Mouse (Mus musculus): ENCODE measurements around the gene Ror2. TPM values are rescaled to one million over a fixed set of nuclear protein-coding genes. Genes with fewer than 3 reads are reported as not detected.

Ror2 gene
- polyA plus RNA-seq, 1 experiment from 2014 or later: 25.8 TPM

DNA sequence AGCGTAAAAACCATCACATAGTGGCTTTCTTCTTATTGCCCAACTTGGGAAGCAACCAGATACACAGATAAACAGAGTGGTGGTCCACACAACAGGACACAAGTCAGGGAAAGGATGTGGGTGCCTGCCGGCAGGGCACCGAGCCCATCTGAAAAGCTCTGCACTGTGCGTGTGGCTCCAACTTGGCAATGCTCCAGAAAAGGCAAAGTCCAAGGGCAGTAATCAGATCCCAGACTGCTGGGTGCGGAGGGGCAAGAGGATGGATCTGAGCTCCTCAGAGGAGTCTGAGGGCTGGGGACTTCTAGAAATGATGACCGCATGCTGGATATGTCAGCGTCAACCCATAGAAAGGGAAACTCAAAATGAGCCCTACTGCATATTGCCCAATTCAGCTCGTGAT is 163.8 kb downstream of the Ror2 start:
- Histone ChIP-seq H3K36me3 (peaks cover 37% of the 10 kb centered on the region), H3K4me1 (peaks cover 18% of the 10 kb centered on the region), H3K9me3 (no peaks in the 10 kb centered on the region), H3K27me3 (ENCODE audit: insufficient read depth, poor library complexity, severe bottlenecking) (no peaks in the 10 kb centered on the region), H3K4me3 (no peak overlapping the region), H3K27ac (no peak overlapping the region)
- DNase-seq (ENCODE audit: low spot score): no peak
- 82% methylated on average over 8 of the region's 8 CpGs for WGBS

DNA sequence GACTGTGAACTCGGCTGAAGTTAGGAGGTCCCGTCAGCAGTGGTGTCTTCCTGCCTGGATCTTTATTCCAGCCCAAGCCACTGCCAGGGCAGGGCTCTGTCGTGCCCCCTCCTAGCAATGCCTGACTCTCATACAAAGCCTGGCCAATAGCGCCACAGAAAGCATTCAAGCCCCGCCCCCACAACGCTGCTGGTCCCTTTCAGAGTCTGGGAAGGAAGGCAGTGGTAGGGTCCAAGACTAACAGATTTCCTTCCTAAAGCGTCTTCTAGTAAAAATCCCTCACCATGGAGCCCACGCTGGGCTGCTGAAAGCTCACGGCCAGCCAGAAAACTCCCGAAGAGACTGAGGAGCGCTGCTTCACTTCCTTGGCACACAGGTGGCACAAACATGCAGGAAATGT is 165.0 kb downstream of the Ror2 start:
- Histone ChIP-seq H3K4me1 (peaks cover 18% of the 10 kb centered on the region), H3K9me3 (no peaks in the 10 kb centered on the region), H3K4me3 (no peak overlapping the region), H3K36me3 (peaks cover 48% of the 10 kb centered on the region), H3K27ac (0 out of 2 replicates have a peak overlapping the region, but pooled peaks have one; percentile 44), H3K27me3 (ENCODE audit: insufficient read depth, poor library complexity, severe bottlenecking) (no peaks in the 10 kb centered on the region)
- WGBS: 41% methylated on average over 11 of the region's 11 CpGs
- no peak for DNase-seq (ENCODE audit: low spot score)

DNA sequence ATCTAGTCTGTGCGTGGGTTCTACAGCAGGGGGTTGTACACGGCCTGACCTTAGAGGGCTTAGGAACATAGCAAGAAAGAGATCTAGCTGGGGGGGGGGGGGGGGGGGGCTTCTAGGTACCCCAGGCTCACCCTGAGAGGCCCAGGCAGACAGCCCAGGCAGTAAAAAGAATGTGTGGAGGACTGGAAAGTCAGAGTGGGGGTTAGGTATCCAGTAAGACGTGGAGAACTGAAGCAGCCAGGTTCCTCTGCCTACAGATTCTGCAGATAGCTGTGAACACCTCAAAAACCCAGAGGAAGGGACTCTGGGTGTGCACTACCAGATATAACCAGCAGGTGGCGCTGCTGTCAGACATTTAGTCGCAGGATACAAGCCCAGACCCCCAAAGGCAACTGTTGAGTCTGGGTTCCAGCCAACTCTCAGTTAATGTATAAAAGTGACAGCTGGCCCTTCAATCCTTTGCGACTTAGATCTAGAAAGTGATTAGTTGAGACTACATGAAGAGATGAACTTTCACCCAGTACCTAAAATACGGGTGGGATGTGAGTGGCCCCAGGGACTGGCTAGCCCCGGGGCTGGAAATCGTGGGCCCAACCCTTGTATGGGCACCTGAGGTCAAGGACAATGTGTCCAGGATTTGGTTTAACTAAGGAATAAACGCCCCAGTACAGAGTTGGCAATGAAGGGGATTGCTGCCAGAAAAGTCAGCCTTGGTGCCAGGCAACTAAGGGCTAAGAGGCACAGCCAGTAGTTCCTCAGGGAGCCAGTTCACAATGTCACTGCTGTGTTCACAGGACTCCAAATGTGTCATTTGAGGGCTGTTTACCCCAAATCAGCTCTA is 166.1 kb downstream of the Ror2 start:
- Histone ChIP-seq H3K4me1 (peaks cover 18% of the 10 kb centered on the region), H3K36me3 (peaks cover 53% of the 10 kb centered on the region), H3K4me3 (no peak overlapping the region), H3K27ac (no peak overlapping the region), H3K27me3 (ENCODE audit: insufficient read depth, poor library complexity, severe bottlenecking) (no peaks in the 10 kb centered on the region), H3K9me3 (no peaks in the 10 kb centered on the region)
- WGBS: 32% methylated on average over 10 of the region's 10 CpGs
- DNase-seq (ENCODE audit: low spot score): peak; percentile 87

DNA sequence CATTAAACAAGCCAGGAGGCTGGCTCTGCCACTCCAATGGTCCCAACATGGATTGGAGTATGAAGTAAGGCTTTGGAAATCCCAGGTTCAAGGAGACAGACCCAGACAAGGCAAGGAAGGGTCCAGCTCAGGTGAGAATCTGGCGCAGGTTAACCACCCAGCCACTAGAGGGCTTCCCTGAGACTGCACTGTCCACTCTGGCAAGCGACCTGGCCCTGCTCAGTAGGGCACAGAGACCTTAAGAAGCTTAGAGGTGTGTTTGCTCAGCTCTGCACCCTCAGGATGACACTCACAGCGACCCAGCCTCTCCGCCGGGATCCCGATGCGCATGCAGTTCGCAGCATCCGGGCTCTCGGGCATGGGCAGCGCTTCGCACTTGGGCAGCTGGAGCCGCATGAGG is 167.5 kb downstream of the Ror2 start:
- 74% methylated on average over 13 of the region's 13 CpGs for WGBS
- Histone ChIP-seq H3K4me3 (no peak overlapping the region), H3K36me3 (peaks cover 53% of the 10 kb centered on the region), H3K27ac (no peak overlapping the region), H3K4me1 (peaks cover 18% of the 10 kb centered on the region), H3K27me3 (ENCODE audit: insufficient read depth, poor library complexity, severe bottlenecking) (no peaks in the 10 kb centered on the region), H3K9me3 (no peaks in the 10 kb centered on the region)
- no peak for DNase-seq (ENCODE audit: low spot score)

DNA sequence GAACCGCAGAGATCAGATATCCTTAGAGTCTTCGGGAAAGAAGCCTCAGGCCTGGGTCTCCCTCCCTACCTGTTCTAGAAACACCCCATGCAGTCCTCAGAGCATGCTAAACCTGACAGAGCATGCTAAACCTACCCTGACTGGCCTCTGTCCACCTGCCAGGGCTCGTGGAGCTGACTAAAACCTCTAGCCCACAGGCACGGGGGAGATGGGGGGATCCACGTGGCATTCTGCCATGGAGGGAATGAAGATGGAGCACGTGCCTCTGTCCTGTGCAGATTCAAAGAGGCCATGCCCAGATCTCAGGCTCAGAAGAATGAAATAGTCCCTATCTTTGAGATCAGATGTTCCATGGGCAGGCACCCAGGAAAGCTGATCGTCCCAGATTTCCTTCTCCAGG is 168.0 kb downstream of the Ror2 start:
- Histone ChIP-seq H3K4me1 (peaks cover 18% of the 10 kb centered on the region), H3K27ac (no peak overlapping the region), H3K9me3 (no peaks in the 10 kb centered on the region), H3K36me3 (peaks cover 56% of the 10 kb centered on the region), H3K27me3 (ENCODE audit: insufficient read depth, poor library complexity, severe bottlenecking) (no peaks in the 10 kb centered on the region), H3K4me3 (no peak overlapping the region)
- 91% methylated on average over 7 of the region's 7 CpGs for WGBS
- no peak for DNase-seq (ENCODE audit: low spot score)

DNA sequence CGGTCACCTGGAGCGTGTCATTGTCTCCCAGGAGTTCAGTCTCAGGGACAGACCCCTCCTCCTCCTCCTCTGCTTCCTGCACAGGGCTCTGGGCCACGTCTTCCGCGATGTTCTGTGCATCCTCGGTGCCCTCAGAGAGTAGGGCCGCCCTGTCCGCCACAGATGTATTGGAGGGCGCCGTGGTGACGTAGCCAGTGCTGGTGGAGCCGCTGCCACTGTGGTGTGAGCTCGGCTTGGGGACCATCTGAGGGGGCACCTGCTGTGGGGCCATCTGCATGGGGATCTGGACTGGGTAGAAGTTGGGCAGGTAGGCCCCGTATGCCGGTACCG is 175.7 kb downstream of the Ror2 start:
- Histone ChIP-seq H3K27ac (no peak overlapping the region), H3K27me3 (ENCODE audit: insufficient read depth, poor library complexity, severe bottlenecking) (no peaks in the 10 kb centered on the region), H3K9me3 (no peaks in the 10 kb centered on the region), H3K4me1 (peaks cover 9% of the 10 kb centered on the region), H3K4me3 (no peak overlapping the region), H3K36me3 (peaks cover 45% of the 10 kb centered on the region)
- no peak for DNase-seq (ENCODE audit: low spot score)
- WGBS: 88% methylated on average over 16 of the region's 16 CpGs

DNA sequence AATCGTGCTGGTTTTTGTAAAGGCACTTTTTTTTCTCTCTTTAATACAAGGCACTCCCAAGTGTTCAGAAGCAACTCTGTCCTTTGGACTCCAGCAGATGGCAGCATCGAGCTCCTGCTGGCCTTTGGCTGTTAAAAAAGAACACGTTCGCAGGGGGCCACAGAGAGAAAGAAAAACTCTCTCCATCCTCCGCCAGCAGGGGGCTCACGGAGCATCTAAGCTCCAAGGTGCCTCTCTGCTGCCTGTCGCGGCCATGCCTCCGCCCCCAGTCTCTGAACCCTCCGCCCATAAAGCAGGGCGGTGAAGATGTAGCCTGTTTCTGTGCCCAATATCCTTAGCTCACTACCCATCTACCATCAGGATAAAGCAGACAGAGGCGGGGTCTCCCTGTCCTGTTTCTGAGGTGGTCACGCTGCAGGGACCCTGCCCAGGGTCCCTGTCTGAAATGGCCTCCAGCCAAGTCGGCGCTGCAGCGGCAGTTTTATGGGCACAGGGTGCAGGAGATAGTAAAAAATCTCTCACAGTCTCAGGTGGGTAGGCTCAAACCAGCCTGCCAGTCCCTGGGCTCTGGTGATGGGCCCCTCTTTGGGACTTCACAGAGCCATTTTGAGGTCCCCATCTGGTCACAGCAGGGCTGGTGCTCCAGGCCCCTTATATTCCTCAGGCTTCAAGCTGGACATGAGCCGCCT is 176.2 kb downstream of the Ror2 start:
- Histone ChIP-seq H3K4me1 (peaks cover 9% of the 10 kb centered on the region), H3K4me3 (no peak overlapping the region), H3K27ac (no peak overlapping the region; the same call in 1 of the 2 replicates), H3K36me3 (peaks cover 41% of the 10 kb centered on the region), H3K9me3 (no peaks in the 10 kb centered on the region), H3K27me3 (ENCODE audit: insufficient read depth, poor library complexity, severe bottlenecking) (no peaks in the 10 kb centered on the region)
- WGBS: 22% methylated on average over 17 of the region's 17 CpGs
- peak; percentile 94 for DNase-seq (ENCODE audit: low spot score)

DNA sequence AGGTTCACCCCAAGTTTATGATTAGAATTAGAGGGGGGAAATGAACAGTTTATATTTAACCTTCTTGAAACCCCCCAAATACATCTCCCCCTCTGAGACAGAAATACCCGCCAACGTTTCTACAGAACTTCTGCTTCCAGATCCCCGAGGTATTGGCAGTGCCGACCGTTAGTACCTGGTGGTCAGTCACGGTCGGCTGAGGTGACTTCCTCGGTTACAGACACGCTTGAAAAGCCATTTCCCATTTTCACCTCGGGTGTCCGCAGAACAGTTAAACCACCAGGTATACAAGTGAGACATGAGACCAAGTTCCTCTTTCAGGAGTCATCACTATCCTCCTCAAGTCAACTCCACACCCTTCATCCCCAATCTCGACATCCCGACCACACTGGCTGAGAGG is 179.2 kb downstream of the Ror2 start:
- Histone ChIP-seq H3K9me3 (no peaks in the 10 kb centered on the region), H3K27ac (no peak overlapping the region), H3K4me3 (no peak overlapping the region), H3K36me3 (peaks cover 23% of the 10 kb centered on the region), H3K4me1 (peaks cover 9% of the 10 kb centered on the region), H3K27me3 (ENCODE audit: insufficient read depth, poor library complexity, severe bottlenecking) (no peaks in the 10 kb centered on the region)
- no peak for DNase-seq (ENCODE audit: low spot score)
- WGBS: 84% methylated on average over 13 of the region's 13 CpGs

DNA sequence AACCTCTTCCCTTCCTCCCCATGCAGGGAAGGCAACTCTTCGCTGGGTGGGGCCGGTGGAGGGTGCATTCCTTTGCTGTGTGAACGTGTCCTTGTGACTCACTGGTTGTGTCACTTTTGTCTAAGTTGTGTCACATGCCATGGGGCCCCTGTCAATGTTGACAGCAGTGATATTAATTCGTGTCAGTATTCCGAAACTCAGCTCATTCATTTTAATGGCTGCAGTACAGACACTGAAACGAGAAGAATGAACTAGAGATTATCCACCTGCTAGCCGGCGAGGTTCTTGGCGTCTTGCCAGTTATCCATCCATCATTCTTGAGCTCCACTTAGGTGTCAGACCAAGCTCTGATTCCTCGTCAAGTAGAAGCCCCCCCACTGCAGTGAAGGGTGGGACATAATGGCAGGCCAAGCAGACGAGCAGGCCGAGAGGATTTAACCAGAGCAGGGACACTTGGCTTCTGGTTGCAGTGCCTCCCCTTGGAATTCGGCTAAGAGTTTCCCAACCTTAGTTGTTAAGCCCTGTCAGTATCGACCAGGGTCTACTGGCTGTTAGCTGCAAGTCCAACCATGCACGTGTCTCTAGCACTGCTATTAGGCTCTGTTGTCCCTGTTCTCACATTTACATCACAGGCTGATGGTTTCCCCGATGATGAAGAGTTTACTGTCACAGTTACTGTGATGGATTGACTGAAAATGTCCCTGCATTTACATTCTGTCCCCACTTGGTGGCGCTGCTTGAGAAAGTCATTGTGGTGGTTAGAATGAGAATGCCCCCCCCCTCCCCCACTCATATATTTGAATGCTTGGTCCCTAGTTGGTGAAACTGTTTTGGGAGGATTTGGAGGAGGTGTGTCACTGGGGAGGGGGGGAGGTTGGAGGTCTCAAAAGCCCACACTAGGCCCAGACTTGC is 185.9 kb downstream of the Ror2 start:
- Histone ChIP-seq H3K36me3 (no peaks in the 10 kb centered on the region), H3K27ac (no peak overlapping the region), H3K4me3 (no peak overlapping the region), H3K27me3 (ENCODE audit: insufficient read depth, poor library complexity, severe bottlenecking) (peaks cover 9% of the 10 kb centered on the region), H3K4me1 (peaks cover 18% of the 10 kb centered on the region; the same call in 1 of the 2 replicates), H3K9me3 (no peaks in the 10 kb centered on the region)
- DNase-seq (ENCODE audit: low spot score): no peak
- 42% methylated on average over 17 of the region's 17 CpGs for WGBS

DNA sequence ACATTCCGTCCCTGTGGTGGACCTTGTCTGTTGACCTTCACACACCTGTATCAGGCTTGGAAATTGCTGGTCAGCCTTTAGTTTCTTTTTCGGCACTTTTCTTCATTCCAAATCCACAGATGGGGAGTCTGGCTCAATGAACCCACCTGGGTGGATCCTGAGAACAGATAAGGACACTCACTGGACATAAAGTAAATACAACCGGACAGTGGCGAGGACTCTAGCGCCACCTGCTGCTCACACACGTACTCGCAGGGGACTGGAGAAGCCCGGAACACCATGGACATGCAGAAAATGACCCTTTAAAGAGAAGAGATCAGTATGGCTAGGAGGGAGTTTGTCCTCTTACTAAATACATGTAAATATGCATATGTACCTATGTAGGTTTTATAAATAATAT is 189.3 kb downstream of the Ror2 start:
- H3K4me1 ChIP-seq: peaks cover 18% of the 10 kb centered on the region; the same call in 1 of the 2 replicates
- H3K27ac ChIP-seq: no peak overlapping the region
- H3K4me3 ChIP-seq: no peak overlapping the region
- H3K36me3 ChIP-seq: no peaks in the 10 kb centered on the region
- 21% methylated on average over 8 of the region's 8 CpGs for WGBS
- H3K9me3 ChIP-seq: no peaks in the 10 kb centered on the region
- peaks cover 9% of the 10 kb centered on the region for H3K27me3 ChIP-seq (ENCODE audit: insufficient read depth, poor library complexity, severe bottlenecking)
- DNase-seq (ENCODE audit: low spot score): no peak

DNA sequence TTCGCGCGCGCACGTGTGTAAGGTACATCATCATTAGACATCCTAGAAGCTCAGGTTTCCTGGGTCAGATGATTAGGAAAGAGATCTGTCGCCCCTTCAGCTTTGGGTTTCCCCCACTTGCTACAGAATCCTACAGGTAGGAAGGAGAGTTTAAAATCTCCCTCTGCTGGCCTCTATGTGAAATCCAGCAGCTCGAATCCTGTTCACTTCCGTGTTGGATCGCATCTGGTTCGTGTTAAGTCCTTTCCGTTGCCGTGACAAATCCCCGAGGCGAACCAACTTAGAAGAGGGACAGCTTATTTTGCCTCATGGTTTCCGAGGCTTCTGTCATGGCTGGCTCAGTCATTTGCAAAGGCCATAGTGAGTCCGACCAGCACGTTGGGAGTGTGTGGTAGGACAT is 190.7 kb downstream of the Ror2 start:
- no peaks in the 10 kb centered on the region for H3K36me3 ChIP-seq
- no peak for DNase-seq (ENCODE audit: low spot score)
- H3K9me3 ChIP-seq: no peaks in the 10 kb centered on the region
- no peak overlapping the region for H3K4me3 ChIP-seq
- 76% methylated on average over 17 of the region's 17 CpGs for WGBS
- no peak overlapping the region for H3K27ac ChIP-seq
- H3K27me3 ChIP-seq (ENCODE audit: insufficient read depth, poor library complexity, severe bottlenecking): peaks cover 12% of the 10 kb centered on the region
- H3K4me1 ChIP-seq: peaks cover 15% of the 10 kb centered on the region; the same call in 1 of the 2 replicates

DNA sequence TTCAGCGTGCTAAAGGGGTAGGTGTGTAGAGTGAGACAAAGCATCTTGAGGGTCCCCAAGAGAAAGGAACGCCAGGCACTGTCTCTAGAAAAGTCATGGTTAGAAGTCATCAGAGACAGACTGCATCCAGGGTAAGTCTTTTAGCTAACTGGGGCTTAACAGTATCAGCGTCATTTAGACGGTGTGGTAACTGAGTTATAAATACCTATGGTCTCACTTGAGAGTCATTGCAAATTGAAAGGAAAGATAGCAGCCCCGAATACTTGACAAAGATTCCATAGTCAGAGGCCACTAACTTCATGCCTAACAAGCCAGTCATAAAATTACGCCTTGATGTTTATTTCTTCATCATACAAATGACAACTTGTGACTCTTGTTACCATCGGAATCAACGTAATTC is 191.3 kb downstream of the Ror2 start:
- 70% methylated on average over 8 of the region's 8 CpGs for WGBS
- no peak overlapping the region for H3K27ac ChIP-seq
- peaks cover 12% of the 10 kb centered on the region for H3K27me3 ChIP-seq (ENCODE audit: insufficient read depth, poor library complexity, severe bottlenecking)
- peaks cover 9% of the 10 kb centered on the region; the same call in 1 of the 2 replicates for H3K4me1 ChIP-seq
- no peaks in the 10 kb centered on the region for H3K9me3 ChIP-seq
- DNase-seq (ENCODE audit: low spot score): no peak
- H3K4me3 ChIP-seq: no peak overlapping the region
- no peaks in the 10 kb centered on the region for H3K36me3 ChIP-seq
